Mouse (Mus musculus) lung, postnatal 14 days (tissue): ENCODE measurements around the gene Slc9a3r1.

Experiments
- DNase-seq: peaks from one replicate; pipeline ENCODE4 v3.0.0; 2021

The Slc9a3r1 gene

GRCm38 (mm10) chr11:115227640-115228039 is 64.5 kb downstream of the Slc9a3r1 start:
- DNase-seq, result no peak

- no peak for DNase-seq
Observed at GRCm38 (mm10) chr11:115228430-115228829, 65.3 kb downstream of the Slc9a3r1 start.

GRCm38 (mm10) chr11:115229021-115229930 is 66.1 kb downstream of the Slc9a3r1 start:
- DNase-seq, result no peak
